Mouse (Mus musculus) heart, postnatal 36 days (tissue): ENCODE data around the gene Jak1. TPM values are rescaled to one million over a fixed set of nuclear protein-coding genes. Genes with fewer than 3 reads are reported as not detected.
A peak's percentile ranks its signal among the peaks of the same experiment; 100 is the strongest.

Source experiments
- DNase-seq, 2 experiments: peaks; one replicate each; pipeline ENCODE4 v3.0.0; 2021 to 2022
- intact Hi-C: fragments of 180-260 bp; cut with DNase I; formaldehyde crosslinking; loops from one replicate; pipeline ENCODE4 v1.15.1; 2025
- total RNA-seq, 2 experiments: library from RNA; stranded (reverse); gene quantifications; 2 replicates each; pipeline ENCODE4 v1.2.3; 2021

The Jak1 gene
- total RNA-seq, 2 experiments from 2014 or later, result 86.8 to 93.7 TPM

DNA sequence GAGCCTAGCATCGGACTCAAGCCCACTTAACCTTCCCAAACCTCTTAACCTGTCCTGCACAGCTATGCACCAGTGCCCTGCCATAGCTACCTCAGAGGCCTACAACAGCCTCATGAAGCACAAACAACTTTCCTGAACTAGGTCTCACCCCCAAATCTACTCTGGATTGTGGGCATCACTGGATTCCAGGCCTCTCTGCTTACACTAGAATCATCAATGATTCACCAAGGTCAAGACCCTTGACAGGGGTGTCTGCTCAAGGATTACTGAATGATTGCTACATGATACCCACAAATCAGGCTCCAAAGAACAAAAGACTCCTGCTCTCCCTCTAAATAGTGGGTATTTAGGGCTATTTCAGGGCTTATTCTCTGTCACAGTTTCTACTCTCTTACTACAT lies 104.3 kb downstream of the Jak1 start:
- no peak for DNase-seq
- intact Hi-C loops, result no loop called here

DNA sequence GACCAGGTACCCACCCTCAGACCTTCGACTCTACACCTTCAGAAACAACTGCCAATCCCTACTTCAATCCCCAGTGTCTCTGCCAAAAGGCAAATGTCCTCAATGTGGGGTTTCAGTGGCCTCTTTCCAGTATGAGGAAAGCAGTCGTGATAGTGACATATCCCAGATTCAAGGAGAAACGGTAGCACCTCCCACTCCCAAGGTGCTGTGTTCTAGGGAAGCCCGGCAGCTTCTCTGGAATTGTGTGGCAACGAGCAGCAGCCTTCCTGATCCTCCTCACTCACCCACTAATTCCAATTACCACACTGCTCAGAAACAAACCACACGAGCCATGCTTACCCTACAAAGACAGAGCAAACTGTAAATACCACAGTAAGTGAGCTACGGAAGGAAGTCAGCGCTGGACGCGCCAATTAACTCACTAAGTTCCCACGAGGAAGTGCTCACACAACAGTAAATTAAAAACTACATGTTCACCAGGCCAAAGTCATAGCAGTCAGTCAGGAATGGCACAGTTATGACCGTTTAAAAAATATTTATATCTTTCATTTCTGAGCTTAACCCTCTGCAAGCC lies 105.8 kb downstream of the Jak1 start:
- DNase-seq, result no peak
- intact Hi-C loops, result no loop called here

DNA sequence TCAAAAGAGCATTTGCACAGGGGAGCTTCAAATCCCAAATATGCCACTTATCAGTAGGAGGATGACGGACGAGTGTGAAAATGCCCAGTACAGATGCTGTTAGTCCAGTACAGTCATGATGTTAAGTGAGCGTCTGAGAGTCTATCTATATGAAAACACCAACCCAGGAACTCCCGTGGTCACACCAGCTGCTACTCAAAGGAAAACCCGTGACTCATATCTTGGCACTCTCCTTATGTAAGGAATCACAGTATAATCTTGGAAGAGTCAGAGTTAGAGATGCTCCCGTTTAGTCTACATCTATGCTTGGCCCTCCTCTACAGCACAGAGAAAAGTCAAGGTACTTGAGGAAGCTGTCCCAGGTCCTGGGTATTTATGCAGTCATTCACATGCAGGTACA lies 106.8 kb downstream of the Jak1 start:
- DNase-seq, result no peak
- intact Hi-C loops, result no loop called here

DNA sequence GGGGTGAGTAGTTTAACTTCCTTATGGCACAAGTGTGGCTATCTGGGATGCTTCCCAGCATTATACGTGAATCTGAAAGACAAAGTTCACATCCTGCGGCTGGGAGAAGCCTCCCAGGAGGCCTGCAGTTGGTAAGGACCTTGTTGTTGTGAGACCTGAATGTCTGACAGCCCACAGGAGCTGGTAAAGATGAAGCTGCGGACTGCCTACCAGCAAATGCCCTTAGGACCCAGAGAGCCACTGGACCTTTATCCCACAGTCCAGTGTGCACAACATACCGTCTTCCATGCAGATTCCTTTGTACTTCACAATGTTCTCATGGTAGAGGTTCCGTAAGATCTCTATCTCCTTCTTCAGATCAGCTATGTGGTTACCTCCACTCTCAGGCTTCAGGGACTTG lies 107.6 kb downstream of the Jak1 start:
- intact Hi-C loops, result no loop called here
- DNase-seq, result no peak

DNA sequence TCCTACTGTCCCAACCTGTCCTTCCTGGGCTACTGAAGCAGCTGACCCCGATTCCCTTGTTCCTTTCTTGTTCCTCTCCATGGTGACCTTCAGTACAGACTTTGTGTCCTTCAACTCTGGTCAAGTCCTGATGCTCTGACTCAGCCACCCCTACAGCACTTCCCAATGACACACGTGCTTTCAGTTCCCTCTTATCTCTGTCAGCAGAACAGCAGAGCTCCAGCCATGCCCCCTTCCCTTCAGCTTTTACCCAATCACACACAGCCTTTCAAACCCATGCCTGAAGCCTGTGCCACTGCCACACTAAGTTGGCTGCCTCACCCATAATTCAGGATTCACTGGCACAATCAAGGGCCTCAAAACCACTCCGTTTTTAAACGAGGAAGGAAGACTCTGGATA lies 109.5 kb downstream of the Jak1 start:
- DNase-seq, result no peak
- intact Hi-C loops, result no loop called here

DNA sequence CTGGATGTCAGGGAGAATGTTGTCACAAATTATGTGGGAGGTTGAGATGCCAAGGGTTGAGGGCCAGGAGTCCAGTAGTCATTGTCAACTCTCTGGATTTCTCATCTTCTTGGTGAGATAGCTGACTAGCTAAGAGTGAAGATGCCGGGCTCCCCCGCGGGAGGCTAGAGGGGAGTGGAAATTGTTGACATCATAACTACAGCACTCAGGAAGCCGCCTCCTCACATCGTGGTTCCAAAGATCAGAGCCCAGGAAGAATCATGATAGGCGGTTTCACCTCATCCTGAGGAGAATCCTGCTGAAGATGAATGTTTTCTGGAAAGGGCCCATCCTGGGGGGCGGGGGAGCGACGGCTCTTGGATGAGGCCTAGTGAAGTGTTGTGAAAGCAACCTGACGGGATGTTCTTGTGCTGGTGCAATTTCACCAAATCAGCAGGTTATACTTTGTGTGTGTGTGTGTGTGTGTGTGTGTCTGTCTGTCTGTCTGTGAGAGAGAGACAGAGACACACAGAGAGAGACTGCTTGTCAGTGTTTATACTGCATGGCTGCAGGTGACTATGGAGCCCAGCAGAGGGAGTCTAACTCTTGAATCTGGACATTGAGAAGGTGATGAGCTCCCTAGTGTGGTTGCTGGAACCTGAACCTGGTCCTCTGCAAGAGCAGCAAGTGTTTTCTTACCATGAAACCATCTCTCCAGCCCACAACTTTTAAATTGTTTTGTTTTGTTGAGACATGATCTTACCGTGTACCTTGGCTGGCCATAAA lies 118.0 kb downstream of the Jak1 start:
- intact Hi-C loops, result loop anchor here (1.0 to 5.0 kb wide), 3 partner anchors 149 to 1140 kb away; no protein-coding TSS in a partner anchor
- no peak for DNase-seq

DNA sequence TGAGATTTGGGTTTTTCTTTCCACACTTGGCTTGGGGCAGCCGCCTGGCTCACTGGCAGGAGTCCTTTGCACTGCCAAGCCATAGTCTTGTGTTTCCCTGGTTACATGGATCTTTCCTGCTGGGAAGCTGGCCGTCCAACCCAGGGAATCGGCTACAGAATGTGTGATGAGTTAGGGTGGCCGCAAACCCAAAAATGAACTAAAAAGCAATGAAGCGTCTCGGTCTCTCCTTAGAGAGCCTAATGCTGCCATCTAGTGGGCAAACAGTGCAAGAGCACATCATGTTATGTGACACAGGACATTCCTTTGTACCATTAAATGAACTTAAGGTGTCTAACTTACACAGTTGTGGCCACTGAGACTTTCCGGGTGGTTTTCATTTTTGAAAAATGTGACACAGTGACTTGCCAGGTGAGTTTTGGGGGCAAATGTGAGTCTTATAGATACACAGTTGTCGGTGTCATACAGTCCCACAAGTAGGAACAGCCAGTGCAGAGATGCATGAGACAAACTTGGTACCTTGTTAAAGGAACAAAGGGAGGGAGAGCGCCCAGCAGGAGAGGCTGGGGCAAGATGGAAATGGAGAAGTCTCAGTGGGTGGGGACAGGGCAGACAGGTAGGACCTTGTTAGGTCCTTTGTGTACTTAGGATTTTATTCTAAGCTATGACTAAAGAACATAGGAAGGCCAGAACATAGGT lies 118.9 kb downstream of the Jak1 start:
- DNase-seq, result peak; percentile 64

DNA sequence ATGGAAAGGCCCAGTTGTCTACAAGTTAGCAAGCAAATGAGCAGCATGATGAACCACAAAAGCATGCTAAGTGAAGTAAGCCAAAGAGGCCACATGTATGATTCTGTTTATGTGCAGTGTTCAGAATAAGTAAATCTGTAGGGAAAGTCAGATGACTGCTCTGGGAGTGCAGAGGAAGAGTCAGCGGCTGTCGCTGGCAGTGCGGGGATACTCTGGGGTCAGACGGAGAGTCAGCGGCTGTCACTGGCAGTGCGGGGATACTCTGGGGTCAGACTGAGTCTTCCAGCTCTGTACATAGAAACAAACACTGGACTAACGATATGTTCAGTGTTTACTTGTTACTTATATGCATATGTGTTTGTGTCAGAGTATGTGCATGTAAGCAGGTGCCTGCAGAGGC lies 120.3 kb downstream of the Jak1 start:
- intact Hi-C loops, result loop anchor here (5.0 kb wide), 2 partner anchors 417 to 1137 kb away; no protein-coding TSS in a partner anchor
- DNase-seq, result no peak

More for the DNA sequence above, 118.9 kb downstream of the Jak1 start:
- intact Hi-C loops, result loop anchor here (1.0 to 5.0 kb wide), 3 partner anchors 148 to 1139 kb away; no protein-coding TSS in a partner anchor

DNA sequence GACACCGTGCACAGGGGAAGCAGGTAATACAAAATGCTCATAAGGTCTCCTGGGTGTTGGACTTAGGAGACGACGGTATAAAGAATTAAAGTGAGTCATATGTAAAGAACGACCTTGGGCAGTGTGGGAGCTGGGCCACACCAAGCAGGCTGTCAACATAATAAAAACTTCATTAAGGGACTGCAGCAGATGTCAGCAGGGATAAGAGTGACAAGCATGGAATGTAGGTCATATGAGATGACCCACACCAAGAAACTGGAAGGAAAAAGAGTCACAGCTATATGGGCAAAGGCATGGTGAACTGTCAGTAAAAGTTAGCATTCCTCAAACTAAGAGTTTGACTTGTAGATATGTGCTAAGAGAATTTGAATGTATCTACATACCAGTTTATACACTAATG lies 120.7 kb downstream of the Jak1 start:
- no peak for DNase-seq
- intact Hi-C loops, result loop anchor here (5.0 kb wide), 1 partner anchor 417 kb away; no protein-coding TSS in a partner anchor

DNA sequence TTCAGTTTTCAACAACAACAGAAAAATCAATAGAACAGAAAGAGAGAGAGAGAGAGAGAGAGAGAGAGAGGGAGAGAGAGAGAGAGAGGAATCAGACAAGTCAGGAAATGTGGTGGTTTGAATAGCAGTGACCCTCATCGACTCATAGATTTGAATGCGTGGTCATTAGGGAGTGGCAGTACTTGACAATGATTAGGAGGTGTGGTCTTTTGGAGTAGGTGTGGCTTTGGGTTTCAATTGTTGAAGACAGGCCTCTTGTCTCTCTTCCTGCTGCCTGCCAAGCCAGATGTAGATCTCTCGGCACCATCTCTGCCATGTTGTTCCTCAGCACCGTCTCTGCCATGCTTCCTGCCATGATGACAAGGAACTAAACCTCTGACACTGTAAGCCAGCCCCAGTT lies 121.2 kb downstream of the Jak1 start:
- no peak for DNase-seq
- intact Hi-C loops, result loop anchor here (5.0 kb wide), 1 partner anchor 417 kb away; no protein-coding TSS in a partner anchor

DNA sequence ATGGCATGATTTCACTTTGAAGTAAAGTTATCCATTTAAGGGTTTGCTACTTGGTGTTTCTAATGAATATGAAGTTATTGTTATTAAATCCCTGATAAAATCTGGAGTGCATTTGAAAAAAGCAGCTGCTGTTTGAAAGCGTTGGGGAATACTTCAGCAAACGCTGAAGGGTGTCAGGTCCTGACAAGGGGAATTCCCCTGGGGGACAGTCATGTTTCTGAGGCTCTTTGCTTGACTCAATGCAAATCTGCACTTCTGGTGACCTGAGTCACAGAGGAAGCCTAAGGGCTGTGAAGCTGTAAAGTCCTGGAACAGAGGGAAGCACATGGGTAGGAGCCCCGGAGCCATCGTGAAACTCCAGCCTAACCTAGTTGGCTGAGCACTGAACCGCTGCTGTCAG lies 123.3 kb downstream of the Jak1 start:
- intact Hi-C loops, result loop anchor here (5.0 kb wide), 1 partner anchor 414 kb away; no protein-coding TSS in a partner anchor
- DNase-seq, result no peak

DNA sequence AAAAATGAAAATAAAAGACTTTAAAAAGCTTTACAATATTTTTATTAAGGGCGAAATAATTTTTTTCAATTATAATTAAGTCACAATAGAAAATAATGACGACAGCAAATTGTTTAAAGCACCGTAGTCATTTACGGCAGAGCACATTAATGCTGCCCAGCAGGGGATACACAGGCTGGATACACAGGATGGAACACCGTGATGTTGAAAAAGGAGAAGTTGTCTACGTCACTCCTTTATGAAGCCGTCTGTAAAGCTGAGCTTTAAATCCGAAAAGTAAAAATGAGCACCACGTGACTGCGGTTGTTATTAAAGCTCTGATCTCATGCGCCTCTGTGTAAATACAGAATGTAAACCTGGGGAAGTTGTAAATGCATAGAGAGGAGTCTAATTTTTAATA lies 127.1 kb downstream of the Jak1 start:
- no peak for DNase-seq
- intact Hi-C loops, result no loop called here

DNA sequence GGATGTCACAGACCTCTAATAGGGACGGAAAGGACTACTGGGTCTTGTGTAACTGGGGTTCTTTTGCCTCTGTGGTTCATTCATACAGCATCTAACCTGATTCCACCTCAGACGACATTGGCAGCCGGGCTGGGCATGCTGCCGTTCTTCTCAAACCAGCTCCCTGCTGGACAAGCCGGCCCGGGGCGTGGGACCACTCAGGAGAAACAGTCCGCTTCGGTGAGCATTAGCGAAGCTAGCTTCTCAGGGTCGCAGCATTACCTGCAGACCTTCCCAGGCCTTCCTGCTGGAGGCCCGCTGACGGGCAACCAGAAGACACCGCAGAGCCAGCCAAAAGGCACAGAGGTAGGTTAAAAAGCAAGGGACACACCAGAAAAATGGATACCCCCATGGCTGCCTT lies 129.2 kb downstream of the Jak1 start:
- intact Hi-C loops, result no loop called here
- DNase-seq, result no peak

DNA sequence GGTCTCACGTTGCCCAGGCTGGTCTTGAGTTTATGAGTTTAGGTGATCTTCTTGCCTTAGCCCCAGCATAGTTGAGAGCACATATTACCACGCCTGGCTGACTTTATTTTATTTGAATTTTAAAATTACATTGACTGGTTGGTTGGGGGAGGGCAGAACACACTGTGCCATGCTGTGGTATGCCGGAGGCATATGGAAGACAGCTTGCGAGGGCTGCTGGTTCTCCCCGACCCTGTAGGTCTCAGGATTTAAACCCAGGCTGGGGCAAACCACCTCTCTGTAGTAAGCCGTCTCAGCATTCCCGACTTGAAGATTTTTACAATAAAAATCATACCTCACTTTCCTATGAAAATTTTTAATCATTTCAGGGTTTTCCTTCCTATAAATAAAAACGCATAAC lies 130.1 kb downstream of the Jak1 start:
- intact Hi-C loops, result no loop called here
- DNase-seq, result no peak

DNA sequence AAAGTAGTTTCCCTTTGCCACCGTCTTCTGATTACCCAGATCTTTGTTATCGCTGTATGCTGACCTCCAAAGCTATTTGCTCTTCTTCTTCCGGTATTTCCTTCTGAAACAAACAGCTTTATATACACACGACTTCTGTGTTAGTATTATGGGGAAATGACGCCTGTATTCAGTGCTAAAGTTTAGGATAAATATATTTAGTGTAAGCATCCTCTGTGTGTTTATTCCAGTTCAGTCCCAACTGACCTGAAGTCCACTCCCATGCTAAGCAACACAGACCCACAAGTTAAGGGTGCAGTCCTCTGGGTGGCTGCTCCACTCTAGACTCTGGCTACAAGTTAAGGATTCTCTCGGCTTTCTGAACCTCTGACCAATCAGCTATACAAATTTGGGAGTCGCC lies 144.1 kb downstream of the Jak1 start:
- intact Hi-C loops, result no loop called here
- DNase-seq, result no peak

DNA sequence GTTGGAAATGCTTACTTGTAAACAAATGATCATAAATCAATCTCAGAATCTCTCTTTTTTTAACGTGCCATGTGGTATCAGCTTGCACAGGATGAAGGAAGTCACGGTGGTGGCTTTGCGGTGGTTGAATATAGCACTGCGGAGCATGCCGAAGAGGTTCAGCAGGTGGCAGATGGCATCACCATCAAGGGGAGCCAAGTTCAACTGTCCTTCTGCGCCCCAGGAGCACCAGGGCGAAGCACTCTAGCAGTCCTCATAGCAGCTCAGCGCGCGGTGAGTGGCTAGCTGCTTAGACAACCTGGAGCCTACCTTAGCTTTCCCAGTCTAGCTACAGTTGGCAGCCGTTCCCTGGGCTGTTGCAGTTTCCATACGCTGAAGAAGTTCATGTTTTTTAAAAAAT lies 158.0 kb downstream of the Jak1 start:
- no peak for DNase-seq
- intact Hi-C loops, result no loop called here

Other genes with a start within 250 kb of the Jak1 start
- not detected for gene Gm10577, start 244.6 kb downstream of the Jak1 start, total RNA-seq
- gene Raver2, start 196.3 kb downstream of the Jak1 start, total RNA-seq, result 1 to 10 TPM; 2.2 to 2.4 TPM
- gene Ak4, start 154.0 kb upstream of the Jak1 start, total RNA-seq, result 10 to 100 TPM; 23.6 to 30.0 TPM
- gene Dnajc6, start 231.4 kb upstream of the Jak1 start, total RNA-seq, result under 1 TPM; 0.44 to 0.49 TPM